Mouse (Mus musculus) MEL (cell line): ENCODE measurements at regions not wholly inside any gene's neighbourhood (a gene's known extent, or its start where the extent isn't known, plus 50 kb on each side); places are given as distances from the start of the nearest gene placed in this dataset.

Source experiments
- DNase-seq: peaks from one replicate; pipeline ENCODE4 v3.0.0; 2011; ENCODE audit warnings: low read depth, low spot score
- H3K27ac ChIP-seq: 2 replicates; pipeline ENCODE4 v1.5.1; 2012; ENCODE audit warnings: low read depth, mild to moderate bottlenecking, control low read depth, low read length, moderate library complexity; ENCODE audit not compliant: control insufficient read depth
- H3K27me3 ChIP-seq, 2 experiments: fragments of 150-350 bp in 1 of 2; sonication (generic) in 1 of 2; 2 replicates each; pipeline ENCODE4 v1.6.1; 2012; ENCODE audit warnings: low read length in 2 of 2, mild to moderate bottlenecking in 2 of 2, improper control_type of control experiment in 1 of 2, moderate library complexity in 1 of 2; ENCODE audit not compliant: insufficient read depth in 2 of 2, control insufficient read depth in 1 of 2
- H3K36me3 ChIP-seq, 2 experiments: 2 replicates each; pipeline ENCODE4 v1.6.1; 2012 to 2014; ENCODE audit warnings: low read length in 2 of 2, improper control_type of control experiment in 1 of 2, inconsistent platforms in 1 of 2, mild to moderate bottlenecking in 1 of 2; ENCODE audit not compliant: insufficient read depth in 2 of 2, control insufficient read depth in 1 of 2
- H3K4me1 ChIP-seq, 2 experiments: fragments of 150-350 bp in 1 of 2; sonication (generic) in 1 of 2; 2 replicates each; pipeline ENCODE4 v1.6.1; 2012; ENCODE audit warnings: low read length in 2 of 2, improper control_type of control experiment in 1 of 2, mild to moderate bottlenecking in 1 of 2; ENCODE audit not compliant: insufficient read depth in 2 of 2, control insufficient read depth in 1 of 2
- H3K4me3 ChIP-seq, 2 experiments: fragments of 150-350 bp in 1 of 2; sonication (generic) in 1 of 2; 2 replicates each; pipeline ENCODE4 v1.5.1; 2012; ENCODE audit warnings: low read depth in 2 of 2, low read length in 2 of 2, mild to moderate bottlenecking in 2 of 2, moderate library complexity in 2 of 2, control low read depth in 1 of 2, improper control_type of control experiment in 1 of 2; ENCODE audit not compliant: control insufficient read depth in 1 of 2, insufficient read depth in 1 of 2
- H3K79me2 ChIP-seq: 2 replicates; pipeline ENCODE4 v1.6.1; 2012; ENCODE audit warnings: mild to moderate bottlenecking, low read length, moderate library complexity; ENCODE audit not compliant: control insufficient read depth, poor library complexity, insufficient read depth
- H3K9ac ChIP-seq: 2 replicates; pipeline ENCODE4 v1.6.1; 2012; ENCODE audit warnings: low read depth, mild to moderate bottlenecking, control low read depth, low read length, moderate library complexity; ENCODE audit not compliant: control insufficient read depth, poor library complexity, severe bottlenecking
- H3K9me3 ChIP-seq: fragments of 150-350 bp; sonication (generic); replicated peaks from 2 replicates; pipeline ENCODE4 v1.6.1; 2012; ENCODE audit warnings: mild to moderate bottlenecking, low read length, improper control_type of control experiment, moderate library complexity; ENCODE audit not compliant: insufficient read depth
- BHLHE40 ChIP-seq: IDR thresholded peaks from 2 replicates; pipeline ENCODE4 v1.6.1; 2012; ENCODE audit warnings: low read depth, mild to moderate bottlenecking, inconsistent platforms, low read length, improper control_type of control experiment, borderline replicate concordance
- CHD1 ChIP-seq: IDR thresholded peaks from 2 replicates; pipeline ENCODE4 v1.6.1; 2012; ENCODE audit warnings: low read depth, mild to moderate bottlenecking, inconsistent platforms, low read length, improper control_type of control experiment
- ELF1 ChIP-seq: IDR thresholded peaks from 2 replicates; pipeline ENCODE4 v1.6.1; 2014; ENCODE audit warnings: low read depth, mild to moderate bottlenecking, inconsistent platforms, low read length, improper control_type of control experiment, moderate library complexity
- EP300 ChIP-seq, 2 experiments: IDR thresholded peaks; 2 replicates each; pipeline ENCODE4 v1.6.1; 2011; ENCODE audit warnings: improper control_type of control experiment in 2 of 2, low read length in 2 of 2, low read depth in 1 of 2, mild to moderate bottlenecking in 1 of 2
- GATA1 ChIP-seq: IDR thresholded peaks from 2 replicates; pipeline ENCODE4 v1.6.1; 2011; ENCODE audit warnings: low read depth, low read length, improper control_type of control experiment
- KAT2A ChIP-seq: conservative IDR thresholded peaks from 2 replicates; pipeline ENCODE4 v1.6.1; 2012; ENCODE audit warnings: low read depth, low read length, improper control_type of control experiment, inconsistent platforms
- MAX ChIP-seq: IDR thresholded peaks from 2 replicates; pipeline ENCODE4 v1.6.1; 2011; ENCODE audit warnings: low read length, improper control_type of control experiment
- MEF2A ChIP-seq: IDR thresholded peaks from 2 replicates; pipeline ENCODE4 v1.6.1; 2014; ENCODE audit warnings: low read depth, mild to moderate bottlenecking, inconsistent platforms, low read length, improper control_type of control experiment; ENCODE audit not compliant: poor library complexity, insufficient replicate concordance, severe bottlenecking; ENCODE audit errors: extremely low read depth
- MXI1 ChIP-seq: IDR thresholded peaks from 2 replicates; pipeline ENCODE4 v1.6.1; 2011; ENCODE audit warnings: mild to moderate bottlenecking, low read depth, low read length, improper control_type of control experiment
- MYB ChIP-seq: IDR thresholded peaks from 2 replicates; pipeline ENCODE4 v1.6.1; 2011; ENCODE audit warnings: mild to moderate bottlenecking, low read depth, low read length, improper control_type of control experiment
- MYC ChIP-seq: IDR thresholded peaks from 2 replicates; pipeline ENCODE4 v1.6.1; 2011; ENCODE audit warnings: low read depth, mild to moderate bottlenecking, low read length, improper control_type of control experiment, moderate library complexity
- NELFE ChIP-seq: IDR thresholded peaks from 2 replicates; pipeline ENCODE4 v1.6.1; 2011; ENCODE audit warnings: low read depth, low read length, improper control_type of control experiment
- POLR2A ChIP-seq, 2 experiments: IDR thresholded peaks; 2 replicates each; pipeline ENCODE4 v1.6.1; 2011 to 2012; ENCODE audit warnings: low read length in 2 of 2, mild to moderate bottlenecking in 2 of 2, control low read depth in 1 of 2, improper control_type of control experiment in 1 of 2, low read depth in 1 of 2, moderate library complexity in 1 of 2; ENCODE audit not compliant: control insufficient read depth in 1 of 2, insufficient read depth in 1 of 2, poor library complexity in 1 of 2
- POLR2AphosphoS5 ChIP-seq: IDR thresholded peaks from 2 replicates; pipeline ENCODE4 v1.6.1; 2012; ENCODE audit warnings: low read depth, borderline replicate concordance, mild to moderate bottlenecking, inconsistent platforms, low read length, moderate library complexity, mixed read lengths
- RAD21 ChIP-seq: IDR thresholded peaks from 2 replicates; pipeline ENCODE4 v1.6.1; 2011; ENCODE audit warnings: mild to moderate bottlenecking, low read depth, low read length, improper control_type of control experiment
- SMC3 ChIP-seq: IDR thresholded peaks from 2 replicates; pipeline ENCODE4 v1.6.1; 2011; ENCODE audit warnings: low read depth, low read length, improper control_type of control experiment
- TAL1 ChIP-seq: IDR thresholded peaks from 2 replicates; pipeline ENCODE4 v1.6.1; 2012; ENCODE audit warnings: mild to moderate bottlenecking, inconsistent platforms, low read length, moderate library complexity, mixed read lengths
- TBP ChIP-seq: IDR thresholded peaks from 2 replicates; pipeline ENCODE4 v1.8.0; 2011; ENCODE audit warnings: low read depth, low read length, improper control_type of control experiment
- UBTF ChIP-seq: IDR thresholded peaks from 2 replicates; pipeline ENCODE4 v1.6.1; 2012; ENCODE audit warnings: low read depth, mild to moderate bottlenecking, inconsistent platforms, low read length, improper control_type of control experiment, moderate library complexity, borderline replicate concordance; ENCODE audit not compliant: insufficient read depth
- USF1 ChIP-seq: IDR thresholded peaks from 2 replicates; pipeline ENCODE4 v1.6.1; 2014; ENCODE audit warnings: low read depth, mild to moderate bottlenecking, inconsistent platforms, low read length, improper control_type of control experiment, moderate library complexity
- USF2 ChIP-seq, 2 experiments: IDR thresholded peaks; 2 replicates each; pipeline ENCODE4 v1.6.1; 2011 to 2012; ENCODE audit warnings: improper control_type of control experiment in 2 of 2, low read length in 2 of 2, borderline replicate concordance in 1 of 2, inconsistent platforms in 1 of 2, low read depth in 1 of 2, mild to moderate bottlenecking in 1 of 2; ENCODE audit not compliant: insufficient read depth in 1 of 2
- ZMIZ1 ChIP-seq: IDR thresholded peaks from 2 replicates; pipeline ENCODE4 v1.6.1; 2012; ENCODE audit warnings: low read depth, mild to moderate bottlenecking, inconsistent platforms, low read length, improper control_type of control experiment, moderate library complexity

DNA sequence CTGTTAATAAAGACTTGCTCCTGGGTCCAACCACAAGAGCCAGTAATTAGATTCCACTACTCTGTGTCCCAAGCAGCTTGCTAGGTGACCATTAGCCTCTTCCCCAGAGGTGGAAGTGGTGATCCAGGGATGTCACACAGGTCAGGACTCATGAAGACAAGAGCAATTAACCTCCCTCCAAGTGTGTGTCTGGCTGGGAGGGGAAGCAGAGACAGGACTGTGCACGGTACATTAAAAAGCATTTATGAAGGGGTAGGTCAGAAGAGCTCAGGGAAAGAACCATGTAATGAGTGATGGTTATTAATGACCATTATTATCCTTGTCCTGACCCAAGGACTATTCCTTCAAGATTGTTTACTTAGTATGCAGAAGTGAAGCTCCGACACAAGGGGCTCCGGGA lies 136.9 kb upstream of the Gm6657 start:
- Histone ChIP-seq H3K79me2 (no peaks in the 10 kb centered on the region), H3K9me3 (no peaks in the 10 kb centered on the region), H3K4me3 (no peak overlapping the region), H3K27ac (no peak overlapping the region), H3K36me3 (no peaks in the 10 kb centered on the region), H3K27me3 (no peaks in the 10 kb centered on the region; a peak in 1 of 4 replicates), H3K4me1 (no peaks in the 10 kb centered on the region), H3K9ac (no peak overlapping the region)
- TF ChIP-seq GATA1 (no peak), MAX (no peak), EP300 (IDR thresholded peaks at IDR 0.05; ENCODE audit: low read depth in 1 of 2, low read length in 2 of 2) (no peak), TAL1 (no peak), MYC (no peak), BHLHE40 (no peak), MXI1 (no peak), ELF1 (no peak), RAD21 (no peak), USF2 (IDR thresholded peaks at IDR 0.05; ENCODE audit: borderline replicate concordance in 1 of 2, insufficient read depth in 1 of 2, low read depth in 1 of 2, low read length in 2 of 2) (no peak), UBTF (no peak), KAT2A (no peak), MEF2A (no peak), ZMIZ1 (no peak), USF1 (no peak), POLR2AphosphoS5 (no peak), TBP (no peak), MYB (no peak)
- DNase-seq, result no peak

DNA sequence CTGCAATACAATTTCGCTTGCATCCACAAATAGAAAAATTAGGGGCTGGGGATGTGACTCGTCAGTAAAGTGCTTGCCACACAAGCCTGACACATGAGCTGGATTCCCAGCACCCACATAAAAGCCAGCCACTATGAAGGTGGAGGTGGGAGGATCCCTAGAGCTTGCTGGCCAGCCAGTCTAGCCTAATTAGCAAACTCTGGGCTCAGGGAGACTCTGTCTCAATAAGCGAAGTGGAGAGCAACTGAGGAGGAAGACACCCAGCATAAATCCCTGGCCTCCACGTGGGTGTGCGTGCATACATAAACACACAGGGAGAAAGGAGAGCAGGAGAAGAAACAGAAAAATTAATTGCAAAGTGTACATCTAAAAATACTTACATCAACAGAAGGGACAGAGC lies 134.1 kb upstream of the Gm6657 start:
- TF ChIP-seq NELFE (no peak), POLR2A (IDR thresholded peaks at IDR 0.05; ENCODE audit: control insufficient read depth in 1 of 2, insufficient read depth in 1 of 2, low read depth in 1 of 2, low read length in 2 of 2, poor library complexity in 1 of 2) (no peak), MXI1 (no peak), POLR2AphosphoS5 (no peak), CHD1 (no peak), SMC3 (no peak)
- Histone ChIP-seq H3K27ac (no peak overlapping the region), H3K27me3 (no peaks in the 10 kb centered on the region; a peak in 1 of 4 replicates), H3K9me3 (no peaks in the 10 kb centered on the region), H3K4me1 (no peaks in the 10 kb centered on the region), H3K79me2 (no peaks in the 10 kb centered on the region), H3K9ac (no peak overlapping the region), H3K4me3 (no peak overlapping the region), H3K36me3 (no peaks in the 10 kb centered on the region)
- DNase-seq, result no peak
